ENCODE assay signal across 12 mouse cellular contexts in genomic region chr1:131478770-131479305, GRCm38 (mm10). TPM values are rescaled to one million over a fixed set of nuclear protein-coding genes. Genes with fewer than 3 reads are reported as not detected.
DNase-seq lines count a peak whose midpoint lies in the region; ATAC-seq and TF ChIP-seq lines count a peak whose summit lies in the region.
"Had no signal": no experiment of that assay in that cellular context is flagged by ENCODE, and none has a peak within 500 bp of the region (broad histone marks: within the 10 kb centered on the region; RNA-seq: fewer than 3 reads in every experiment).

No protein-coding gene starts in this region.

- intact Hi-C loops in left cerebral cortex, postnatal 36 days (cut with DNase I): no loop called here

- H3K4me3 ChIP-seq in hindbrain, embryonic 10.5 days: no peak overlapping the region
- no peak overlapping the region for H3K4me3 ChIP-seq in hindbrain, embryonic 16.5 days (ENCODE audit: low read length)
- no peak overlapping the region for H3K4me3 ChIP-seq in midbrain, embryonic 10.5 days
- no peak overlapping the region for H3K4me3 ChIP-seq in midbrain, embryonic 15.5 days
- H3K4me3 ChIP-seq in heart, embryonic 14.5 days (ENCODE audit: control insufficient read depth in 1 of 2, insufficient read depth in 1 of 2, low read depth in 1 of 2, low read length in 2 of 2): no peak overlapping the region
- H3K4me3 ChIP-seq in myocyte: no peak overlapping the region
- no peak overlapping the region for H3K4me3 ChIP-seq in thymus, adult 2 months (ENCODE audit: control insufficient read depth, insufficient read depth, low read length)
- H3K4me3 ChIP-seq: limb, embryonic 12.5 days; neural tube, embryonic 13.5 days; stomach, embryonic 15.5 days had no signal

- TF ChIP-seq POLR2A in myocyte (IDR thresholded peaks at IDR 0.05; ENCODE audit: insufficient read length, low read depth): no peak
- TF ChIP-seq POLR2A in thymus, adult 2 months (IDR thresholded peaks at IDR 0.05; ENCODE audit: control insufficient read depth, extremely low read depth, insufficient read depth, low read length, poor library complexity): no peak

- no peak overlapping the region for H3K4me2 ChIP-seq in hindbrain, embryonic 16.5 days (ENCODE audit: low read length)
- H3K4me2 ChIP-seq in midbrain, embryonic 15.5 days: no peak overlapping the region
- H3K4me2 ChIP-seq in heart, embryonic 14.5 days (ENCODE audit: low read length): peak overlapping the region; percentile 11; the same call in 1 of the 2 replicates
- peak overlapping the region; percentile 24 for H3K4me2 ChIP-seq in myocyte (ENCODE audit: low read depth)
- H3K4me2 ChIP-seq: limb, embryonic 12.5 days; neural tube, embryonic 13.5 days; stomach, embryonic 15.5 days had no signal

- no peaks in the 10 kb centered on the region for H3K27me3 ChIP-seq in hindbrain, embryonic 10.5 days (ENCODE audit: insufficient read depth, poor library complexity, severe bottlenecking)
- H3K27me3 ChIP-seq in hindbrain, embryonic 16.5 days (replicated peaks; ENCODE audit: control insufficient read depth, insufficient read depth, low read length): no peaks in the 10 kb centered on the region
- no peaks in the 10 kb centered on the region for H3K27me3 ChIP-seq in midbrain, embryonic 10.5 days (ENCODE audit: low read depth, poor library complexity, severe bottlenecking)
- H3K27me3 ChIP-seq in midbrain, embryonic 15.5 days (replicated peaks): no peaks in the 10 kb centered on the region
- no peaks in the 10 kb centered on the region for H3K27me3 ChIP-seq in heart, embryonic 14.5 days (ENCODE audit: control insufficient read depth, insufficient read depth, low read length)
- no peaks in the 10 kb centered on the region for H3K27me3 ChIP-seq in myocyte (ENCODE audit: control insufficient read depth, insufficient read depth, insufficient read length)
- H3K27me3 ChIP-seq in thymus, adult 2 months (ENCODE audit: control insufficient read depth, insufficient read depth, low read length): no peaks in the 10 kb centered on the region
- H3K27me3 ChIP-seq: limb, embryonic 12.5 days; neural tube, embryonic 13.5 days; stomach, embryonic 15.5 days had no signal

- WGBS in hindbrain, embryonic 10.5 days: 32% methylated on average over 2 of the region's 2 CpGs
- WGBS in hindbrain, embryonic 16.5 days: 23% methylated on average over 2 of the region's 2 CpGs
- WGBS in midbrain, embryonic 10.5 days: 24% methylated on average over 2 of the region's 2 CpGs
- WGBS in midbrain, embryonic 15.5 days: 16% methylated on average over 2 of the region's 2 CpGs
- WGBS in heart, embryonic 14.5 days: 16% methylated on average over 2 of the region's 2 CpGs
- WGBS in thymus, adult 2 months: 91% methylated on average over 2 of the region's 2 CpGs

- no peak for ATAC-seq in hindbrain, embryonic 16.5 days
- ATAC-seq in midbrain, embryonic 15.5 days (replicated peaks): no peak
- peak; percentile 47; the same call in 1 of the 2 replicates for ATAC-seq in heart, embryonic 14.5 days (ENCODE audit: insufficient number of reproducible peaks, insufficient read depth, low FRiP score, low read depth)

- peak; percentile 16 for DNase-seq in hindbrain, embryonic 10.5 days (ENCODE audit: low spot score)
- peak; percentile 16 for DNase-seq in midbrain, embryonic 10.5 days (ENCODE audit: low spot score)
- DNase-seq in thymus, adult 2 months: no peak
- no peak for DNase-seq in left cerebral cortex, postnatal 36 days (ENCODE audit: low spot score in 2 of 2)
- DNase-seq: cerebellum, postnatal 25 days had no signal

- peaks cover 18% of the 10 kb centered on the region for H3K9me3 ChIP-seq in hindbrain, embryonic 10.5 days
- no peaks in the 10 kb centered on the region for H3K9me3 ChIP-seq in hindbrain, embryonic 16.5 days (ENCODE audit: control insufficient read depth, low read length)
- H3K9me3 ChIP-seq in midbrain, embryonic 10.5 days (replicated peaks): peaks cover 14% of the 10 kb centered on the region
- no peaks in the 10 kb centered on the region for H3K9me3 ChIP-seq in midbrain, embryonic 15.5 days
- H3K9me3 ChIP-seq in heart, embryonic 14.5 days (ENCODE audit: control insufficient read depth, low read length): peaks cover 5% of the 10 kb centered on the region; the same call in 1 of the 2 replicates

- H3K27ac ChIP-seq in hindbrain, embryonic 10.5 days: no peak overlapping the region
- no peak overlapping the region for H3K27ac ChIP-seq in hindbrain, embryonic 16.5 days (ENCODE audit: low read depth, low read length)
- no peak overlapping the region for H3K27ac ChIP-seq in midbrain, embryonic 10.5 days (replicated peaks)
- no peak overlapping the region for H3K27ac ChIP-seq in midbrain, embryonic 15.5 days
- H3K27ac ChIP-seq in heart, embryonic 14.5 days (replicated peaks in 1 of 2; ENCODE audit: control insufficient read depth in 1 of 2, insufficient read depth in 1 of 2, low read depth in 2 of 2, low read length in 2 of 2): peak overlapping the region; percentile 72 to 80
- no peak overlapping the region for H3K27ac ChIP-seq in thymus, adult 2 months (ENCODE audit: control insufficient read depth, insufficient read depth, low read length)
- H3K27ac ChIP-seq: limb, embryonic 12.5 days; neural tube, embryonic 13.5 days; stomach, embryonic 15.5 days had no signal

- TF ChIP-seq CTCF in thymus, adult 2 months (IDR thresholded peaks at IDR 0.05; ENCODE audit: borderline replicate concordance, control insufficient read depth, extremely low read depth, insufficient read depth, low read length, poor library complexity): no peak

- H3K9ac ChIP-seq in hindbrain, embryonic 16.5 days (ENCODE audit: low read depth, low read length): no peak overlapping the region
- no peak overlapping the region for H3K9ac ChIP-seq in midbrain, embryonic 15.5 days
- H3K9ac ChIP-seq in heart, embryonic 14.5 days (ENCODE audit: low read length): no peak overlapping the region
- H3K9ac ChIP-seq: limb, embryonic 12.5 days; neural tube, embryonic 13.5 days; stomach, embryonic 15.5 days had no signal

- peaks cover 11% of the 10 kb centered on the region for H3K4me1 ChIP-seq in hindbrain, embryonic 10.5 days (replicated peaks)
- H3K4me1 ChIP-seq in hindbrain, embryonic 16.5 days (ENCODE audit: control insufficient read depth, insufficient read depth, low read depth, low read length): no peaks in the 10 kb centered on the region; the same call in 1 of the 2 replicates
- peaks cover 17% of the 10 kb centered on the region for H3K4me1 ChIP-seq in midbrain, embryonic 10.5 days
- no peaks in the 10 kb centered on the region for H3K4me1 ChIP-seq in midbrain, embryonic 15.5 days
- peaks cover 0 to 35% of the 10 kb centered on the region in 2 experiments; a peak in 2 of 4 replicates for H3K4me1 ChIP-seq in heart, embryonic 14.5 days (ENCODE audit: control insufficient read depth in 2 of 2, insufficient read depth in 2 of 2, low read length in 2 of 2)
- H3K4me1 ChIP-seq in thymus, adult 2 months (replicated peaks; ENCODE audit: control insufficient read depth, insufficient read depth, low read length): no peaks in the 10 kb centered on the region
- H3K4me1 ChIP-seq: limb, embryonic 12.5 days; neural tube, embryonic 13.5 days; stomach, embryonic 15.5 days had no signal

- peaks cover 12% of the 10 kb centered on the region for H3K36me3 ChIP-seq in hindbrain, embryonic 10.5 days
- H3K36me3 ChIP-seq in hindbrain, embryonic 16.5 days (ENCODE audit: control insufficient read depth, insufficient read depth, low read length): no peaks in the 10 kb centered on the region
- H3K36me3 ChIP-seq in midbrain, embryonic 10.5 days: peaks cover 10% of the 10 kb centered on the region; the same call in 1 of the 2 replicates
- no peaks in the 10 kb centered on the region for H3K36me3 ChIP-seq in midbrain, embryonic 15.5 days (replicated peaks)
- no peaks in the 10 kb centered on the region for H3K36me3 ChIP-seq in heart, embryonic 14.5 days (ENCODE audit: control insufficient read depth, insufficient read depth, low read length)
- no peaks in the 10 kb centered on the region for H3K36me3 ChIP-seq in myocyte (ENCODE audit: control insufficient read depth, insufficient read depth)
- no peaks in the 10 kb centered on the region for H3K36me3 ChIP-seq in thymus, adult 2 months (ENCODE audit: control insufficient read depth, insufficient read depth, low read length)
- H3K36me3 ChIP-seq: neural tube, embryonic 13.5 days; stomach, embryonic 15.5 days had no signal

- peaks cover 55% of the 10 kb centered on the region for H3K79me2 ChIP-seq in myocyte (ENCODE audit: control insufficient read depth, insufficient read depth)

- no peak overlapping the region for H3ac ChIP-seq in myocyte (ENCODE audit: control insufficient read depth, insufficient read length)

TF ChIP-seq in myocyte, 11 proteins besides CTCF, POLR2A, EP300 and RAD21:
- TF ChIP-seq USF1 (IDR thresholded peaks at IDR 0.05; ENCODE audit: low read depth): peak; percentile 3
- no peak for TF ChIP-seq E2F4 (IDR thresholded peaks at IDR 0.05; ENCODE audit: insufficient read depth)

RNA-seq across cellular contexts. Expression of gene Srgap2, which starts 48.3 kb away (rescaled TPM):
- polyA plus RNA-seq in hindbrain, embryonic 10.5 days (2016; fragmentation: Nextera tagmentation; extraction: Ambion mirVana): 17.2 TPM in 2 replicates
- polyA plus RNA-seq in hindbrain, embryonic 16.5 days (2015; fragmentation: Nextera tagmentation; extraction: Ambion mirVana): 24.6 and 30.4 TPM in 2 replicates
- polyA plus RNA-seq in midbrain, embryonic 10.5 days (2016; fragmentation: Nextera tagmentation; extraction: Ambion mirVana): 16.9 and 18.7 TPM in 2 replicates
- 24.5 and 25.3 TPM in 2 replicates for polyA plus RNA-seq in midbrain, embryonic 15.5 days (2015; fragmentation: Nextera tagmentation; extraction: Ambion mirVana)
- 14.9 and 15.7 TPM in 2 replicates for polyA plus RNA-seq in heart, embryonic 14.5 days (2014; fragmentation: Nextera tagmentation; extraction: Ambion mirVana)
- polyA plus RNA-seq in myocyte (2012; fragmentation: generic; extraction: Trizol): 19.1 TPM
- 28.3 and 37.6 TPM in 2 replicates for polyA plus RNA-seq in thymus, adult 2 months (2012; rRNA removed)
- 10 to 100 TPM; 60.7 to 98.2 TPM for total RNA-seq in left cerebral cortex, postnatal 36 days (2021)

RNA-seq across cellular contexts. Expression of gene Fam72a, which starts 48.9 kb away (rescaled TPM):
- polyA plus RNA-seq in hindbrain, embryonic 10.5 days (2016; fragmentation: Nextera tagmentation; extraction: Ambion mirVana): 4.3 and 5.7 TPM in 2 replicates
- polyA plus RNA-seq in hindbrain, embryonic 16.5 days (2015; fragmentation: Nextera tagmentation; extraction: Ambion mirVana): 1.1 and 1.6 TPM in 2 replicates
- 4.4 and 5.7 TPM in 2 replicates for polyA plus RNA-seq in midbrain, embryonic 10.5 days (2016; fragmentation: Nextera tagmentation; extraction: Ambion mirVana)
- 1.1 and 1.4 TPM in 2 replicates for polyA plus RNA-seq in midbrain, embryonic 15.5 days (2015; fragmentation: Nextera tagmentation; extraction: Ambion mirVana)
- polyA plus RNA-seq in heart, embryonic 14.5 days (2014; fragmentation: Nextera tagmentation; extraction: Ambion mirVana): 2.0 and 2.2 TPM in 2 replicates
- 1.9 TPM for polyA plus RNA-seq in myocyte (2012; fragmentation: generic; extraction: Trizol)
- polyA plus RNA-seq in thymus, adult 2 months (2012; rRNA removed): 1.8 and 1.9 TPM in 2 replicates
- 1 to 10 TPM; 1.3 to 1.5 TPM for total RNA-seq in left cerebral cortex, postnatal 36 days (2021)

Comparison
In these comparisons a context has a peak if more than half of its experiments do, and no peak if none do; other contexts are left out.
1. DNase-seq: peak in hindbrain, embryonic 10.5 days (single experiment) and midbrain, embryonic 10.5 days (single experiment); none in thymus, adult 2 months (single experiment) and left cerebral cortex, postnatal 36 days (0 of 2).
2. H3K27ac ChIP-seq: peak in heart, embryonic 14.5 days (2 of 2); none in hindbrain, embryonic 10.5 days (single experiment), hindbrain, embryonic 16.5 days (single experiment), midbrain, embryonic 10.5 days (single experiment), midbrain, embryonic 15.5 days (single experiment) and thymus, adult 2 months (single experiment).
3. H3K4me2 ChIP-seq: peak in heart, embryonic 14.5 days (single experiment) and myocyte (single experiment); none in hindbrain, embryonic 16.5 days (single experiment) and midbrain, embryonic 15.5 days (single experiment).